Mouse (Mus musculus): ENCODE measurements around the gene Ccdc155. TPM values are rescaled to one million over a fixed set of nuclear protein-coding genes. Genes with fewer than 3 reads are reported as not detected.

Gene Ccdc155
- polyA plus RNA-seq, 1 experiment: 0.05 TPM

DNA sequence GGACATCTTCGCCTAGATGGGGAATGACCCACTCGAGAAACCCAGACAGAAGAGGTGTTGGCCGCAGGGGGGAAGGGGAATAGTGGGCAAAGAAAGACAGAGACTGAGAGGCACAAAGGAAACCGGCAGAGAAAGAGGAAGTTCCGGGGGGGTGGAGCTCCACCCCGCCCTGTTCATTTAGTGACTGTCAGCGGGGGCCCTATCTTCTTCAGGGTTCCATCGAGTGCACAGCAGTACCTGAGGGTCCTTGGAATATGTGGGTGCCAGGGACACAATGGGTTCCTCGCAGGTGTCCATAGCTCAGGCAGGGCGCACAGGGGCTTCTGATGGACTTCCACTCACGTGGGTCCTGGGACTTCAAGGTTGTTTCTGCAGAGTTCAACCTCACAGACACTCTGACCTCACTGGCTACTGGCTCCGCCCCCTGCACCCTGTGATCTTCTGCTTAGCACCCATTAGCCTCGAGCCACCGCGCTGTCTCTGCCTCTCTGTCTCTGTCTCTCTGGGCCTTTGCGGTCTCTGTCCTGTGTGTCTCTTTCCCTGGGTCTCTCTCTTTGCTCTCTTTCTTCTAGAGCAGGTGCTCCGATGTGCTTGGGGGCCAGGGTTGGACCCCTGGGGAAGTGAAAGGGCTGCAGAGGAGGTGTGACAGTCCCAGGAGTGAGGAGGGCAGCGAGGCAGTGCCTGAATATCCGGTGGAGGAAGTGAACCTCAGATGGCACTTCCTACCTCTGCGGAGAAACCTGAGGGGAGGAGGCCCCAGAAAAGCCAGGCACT is 34.2 kb upstream of the Ccdc155 start, which contains the start of gene Cd37:
Gene Cd37, minus strand, starts transcription at position 393 of the 774 bp plus-strand sequence.
- TF ChIP-seq CTCF (conservative IDR thresholded peaks at IDR 0.05; ENCODE audit: insufficient read depth, insufficient read length, low read depth, low read length) (no peak), POLR2A (IDR thresholded peaks at IDR 0.05; ENCODE audit: low read depth, low read length) (no peak)
- peak; percentile 24 for DNase-seq
- no peaks in the 10 kb centered on the region for H3K36me3 ChIP-seq (ENCODE audit: control insufficient read depth, insufficient read depth, low read length)
- H3K27ac ChIP-seq (ENCODE audit: insufficient read depth, low read depth, low read length): no peak within 1 kb of the TSS
- H3K27me3 ChIP-seq (replicated peaks; ENCODE audit: control insufficient read depth, insufficient read depth, low read length): no peaks in the 10 kb centered on the region
- peaks cover 6% of the 10 kb centered on the region for H3K4me1 ChIP-seq (ENCODE audit: control insufficient read depth, insufficient read depth, low read length)
- no peak within 1 kb of the TSS for H3K4me3 ChIP-seq (ENCODE audit: insufficient read depth, low read depth, low read length)
- WGBS: 54% methylated on average over 20 of the region's 20 CpGs

DNA sequence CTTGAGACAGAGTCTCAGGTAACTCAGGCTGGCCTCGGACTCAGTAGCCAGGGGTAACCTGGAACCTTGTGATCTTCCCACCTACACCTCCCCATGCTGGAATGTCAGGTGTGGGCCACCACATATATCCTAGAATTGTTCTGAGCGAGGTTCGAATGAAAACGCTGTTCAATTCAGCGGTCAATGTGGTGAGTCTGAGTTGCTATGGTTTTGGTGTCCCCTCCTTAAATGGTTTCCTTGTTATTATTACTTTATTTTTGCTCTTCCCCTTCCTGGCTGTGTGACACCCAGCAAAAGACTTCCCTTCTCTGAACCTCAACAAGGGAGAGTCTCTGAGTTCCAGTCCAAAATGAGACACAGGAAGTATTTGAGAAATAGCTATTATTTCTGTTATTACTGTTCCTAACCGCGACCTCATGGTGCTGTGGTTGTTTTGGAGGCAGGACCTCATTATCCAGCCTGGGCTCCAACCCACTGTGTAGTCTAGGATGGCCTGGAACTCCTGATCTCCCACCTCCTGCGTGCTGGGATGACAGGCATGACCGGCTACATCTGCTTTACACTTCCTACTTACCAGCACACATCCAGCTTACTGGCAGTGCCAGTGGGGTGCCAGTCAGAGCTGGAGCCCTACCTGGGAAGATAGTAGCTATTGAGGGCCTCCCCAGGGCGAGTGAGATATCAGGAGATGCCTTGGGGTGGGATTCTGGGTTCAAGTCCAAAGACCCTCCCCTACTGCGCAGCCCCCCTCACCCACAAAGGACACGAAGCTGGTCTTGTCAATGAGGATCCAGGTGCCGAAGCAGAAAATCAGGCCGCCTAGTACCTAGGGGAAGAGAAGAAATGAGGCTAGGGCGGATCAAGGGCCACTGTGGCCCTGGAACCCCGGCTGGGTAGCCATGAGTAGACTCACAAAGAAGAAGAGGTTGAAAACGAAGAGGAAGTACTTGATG is 33.3 kb upstream of the Ccdc155 start:
- Histone ChIP-seq H3K36me3 (ENCODE audit: control insufficient read depth, insufficient read depth, low read length) (no peaks in the 10 kb centered on the region), H3K27ac (ENCODE audit: insufficient read depth, low read depth, low read length) (no peak overlapping the region)
- TF ChIP-seq POLR2A (IDR thresholded peaks at IDR 0.05; ENCODE audit: low read depth, low read length): no peak
- TF ChIP-seq CTCF (conservative IDR thresholded peaks at IDR 0.05; ENCODE audit: insufficient read depth, insufficient read length, low read depth, low read length): no peak

DNA sequence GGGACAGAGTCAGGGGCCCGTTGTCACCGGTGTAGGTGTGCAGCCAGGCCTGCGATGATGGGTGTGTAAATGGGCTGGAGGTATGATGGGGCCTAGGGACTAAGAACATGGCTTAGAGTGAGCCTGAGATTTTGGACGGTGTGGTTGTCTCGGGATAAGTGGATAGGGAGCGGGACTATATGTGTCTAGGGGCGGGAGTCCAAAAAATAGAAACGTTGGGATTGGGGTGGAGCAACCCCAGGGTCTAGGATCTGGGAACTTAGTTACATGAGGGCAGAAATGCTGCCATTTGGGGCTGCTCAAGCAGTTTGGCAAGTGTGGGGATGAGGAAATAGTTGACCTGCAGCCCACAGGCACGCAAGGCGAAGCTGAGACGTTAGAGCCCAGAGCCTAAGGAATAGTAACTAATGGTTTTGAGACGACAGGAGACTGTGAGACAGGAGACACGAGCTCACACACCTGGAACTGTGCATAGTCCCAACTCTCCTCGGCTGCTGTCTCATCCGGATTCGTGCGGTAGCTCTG is 31.0 kb upstream of the Ccdc155 start:
- Histone ChIP-seq H3K27ac (ENCODE audit: insufficient read depth, low read depth, low read length) (no peak overlapping the region), H3K4me1 (ENCODE audit: control insufficient read depth, insufficient read depth, low read length) (peaks cover 6% of the 10 kb centered on the region), H3K4me3 (ENCODE audit: insufficient read depth, low read depth, low read length) (no peak overlapping the region), H3K27me3 (replicated peaks; ENCODE audit: control insufficient read depth, insufficient read depth, low read length) (no peaks in the 10 kb centered on the region), H3K36me3 (ENCODE audit: control insufficient read depth, insufficient read depth, low read length) (no peaks in the 10 kb centered on the region)
- TF ChIP-seq POLR2A (IDR thresholded peaks at IDR 0.05; ENCODE audit: low read depth, low read length) (no peak), CTCF (conservative IDR thresholded peaks at IDR 0.05; ENCODE audit: insufficient read depth, insufficient read length, low read depth, low read length) (no peak)
- DNase-seq: no peak
- 67% methylated on average over 17 of the region's 17 CpGs for WGBS

More for the DNA sequence above, 33.3 kb upstream of the Ccdc155 start:
- DNase-seq: no peak
- no peaks in the 10 kb centered on the region for H3K27me3 ChIP-seq (replicated peaks; ENCODE audit: control insufficient read depth, insufficient read depth, low read length)
- H3K4me3 ChIP-seq (ENCODE audit: insufficient read depth, low read depth, low read length): no peak overlapping the region
- 81% methylated on average over 17 of the region's 17 CpGs for WGBS
- peaks cover 6% of the 10 kb centered on the region for H3K4me1 ChIP-seq (ENCODE audit: control insufficient read depth, insufficient read depth, low read length)

GRCm38 (mm10) chr7:45234922-45235571 is 30.4 kb upstream of the Ccdc155 start:
- Histone ChIP-seq H3K36me3 (ENCODE audit: control insufficient read depth, insufficient read depth, low read length) (no peaks in the 10 kb centered on the region), H3K27ac (ENCODE audit: insufficient read depth, low read depth, low read length) (no peak overlapping the region), H3K4me1 (ENCODE audit: control insufficient read depth, insufficient read depth, low read length) (peaks cover 6% of the 10 kb centered on the region), H3K27me3 (replicated peaks; ENCODE audit: control insufficient read depth, insufficient read depth, low read length) (no peaks in the 10 kb centered on the region), H3K4me3 (ENCODE audit: insufficient read depth, low read depth, low read length) (peak overlapping the region; percentile 44; the same call in 1 of the 2 replicates)
- WGBS: 13% methylated on average over 21 of the region's 21 CpGs
- peak; percentile 42 for DNase-seq
- TF ChIP-seq POLR2A (IDR thresholded peaks at IDR 0.05; ENCODE audit: low read depth, low read length) (no peak), CTCF (conservative IDR thresholded peaks at IDR 0.05; ENCODE audit: insufficient read depth, insufficient read length, low read depth, low read length) (no peak)

GRCm38 (mm10) chr7:45234333-45234841 is 29.7 kb upstream of the Ccdc155 start:
- DNase-seq: no peak
- H3K4me3 ChIP-seq (ENCODE audit: insufficient read depth, low read depth, low read length): no peak overlapping the region
- WGBS: 34% methylated on average over 29 of the region's 29 CpGs
- no peak for TF ChIP-seq CTCF (conservative IDR thresholded peaks at IDR 0.05; ENCODE audit: insufficient read depth, insufficient read length, low read depth, low read length)
- TF ChIP-seq POLR2A (IDR thresholded peaks at IDR 0.05; ENCODE audit: low read depth, low read length): no peak
- H3K27me3 ChIP-seq (replicated peaks; ENCODE audit: control insufficient read depth, insufficient read depth, low read length): no peaks in the 10 kb centered on the region
- no peaks in the 10 kb centered on the region for H3K36me3 ChIP-seq (ENCODE audit: control insufficient read depth, insufficient read depth, low read length)
- H3K4me1 ChIP-seq (ENCODE audit: control insufficient read depth, insufficient read depth, low read length): peaks cover 6% of the 10 kb centered on the region
- H3K27ac ChIP-seq (ENCODE audit: insufficient read depth, low read depth, low read length): no peak overlapping the region

GRCm38 (mm10) chr7:45233580-45234332 is 29.1 kb upstream of the Ccdc155 start:
- Histone ChIP-seq H3K4me1 (ENCODE audit: control insufficient read depth, insufficient read depth, low read length) (peaks cover 6% of the 10 kb centered on the region), H3K27ac (ENCODE audit: insufficient read depth, low read depth, low read length) (no peak overlapping the region), H3K36me3 (ENCODE audit: control insufficient read depth, insufficient read depth, low read length) (no peaks in the 10 kb centered on the region), H3K27me3 (replicated peaks; ENCODE audit: control insufficient read depth, insufficient read depth, low read length) (no peaks in the 10 kb centered on the region), H3K4me3 (ENCODE audit: insufficient read depth, low read depth, low read length) (no peak overlapping the region)
- no peak for TF ChIP-seq POLR2A (IDR thresholded peaks at IDR 0.05; ENCODE audit: low read depth, low read length)
- TF ChIP-seq CTCF (conservative IDR thresholded peaks at IDR 0.05; ENCODE audit: insufficient read depth, insufficient read length, low read depth, low read length): no peak
- peak; percentile 21 for DNase-seq
- WGBS: 57% methylated on average over 20 of the region's 20 CpGs
